Mouse (Mus musculus) megakaryocyte-erythroid progenitor cell, adult 5-6 weeks (primary cell): Measurements from ENCODE around the gene Bahcc1. TPM values are rescaled to one million over a fixed set of nuclear protein-coding genes. Genes with fewer than 3 reads are reported as not detected.

Experiments
- ATAC-seq: replicated peaks from 2 replicates; pipeline ENCODE4 v1.8.0; 2016; ENCODE audit warnings: mild to moderate bottlenecking, inconsistent platforms; ENCODE audit not compliant: severe bottlenecking, poor library complexity, low FRiP score, low TSS enrichment
- total RNA-seq, 2 experiments: library from RNA; stranded (forward) in 1 of 2; stranded (reverse) in 1 of 2; fragments of 200-1000, 215-1000 nt in 1 of 2; fragments of >200 nt in 1 of 2; fragmentation: Nextera tagmentation in 1 of 2; gene quantifications; 2 replicates each; pipeline ENCODE4 v1.2.3; 2014 to 2017

Gene Bahcc1
- total RNA-seq, 2 experiments from 2014 or later = 6.7 to 30.1 TPM

DNA sequence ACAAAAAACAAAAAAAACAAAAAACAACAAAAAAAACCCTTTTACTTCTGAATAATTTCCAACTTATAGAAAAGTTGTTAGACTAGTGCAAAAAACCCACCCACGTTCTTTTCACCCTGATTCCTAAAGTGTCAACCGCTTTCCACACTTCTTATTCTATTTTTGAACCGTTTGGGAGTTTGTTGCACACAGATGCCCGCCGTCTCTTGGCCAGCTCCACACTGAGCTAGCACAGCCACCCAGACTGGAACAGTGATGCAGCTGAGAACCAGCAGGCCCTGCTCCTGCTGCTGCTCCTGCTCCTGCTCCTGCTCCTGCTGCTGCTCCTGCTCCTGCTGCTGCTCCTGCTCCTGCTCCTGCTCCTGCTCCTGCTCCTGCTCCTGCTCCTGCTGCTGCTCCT is 28.5 kb upstream of the Bahcc1 start:
- no peak for ATAC-seq

GRCm38 (mm10) chr11:120206069-120206668 is 26.6 kb upstream of the Bahcc1 start:
- no peak for ATAC-seq

GRCm38 (mm10) chr11:120206669-120207090 is 26.1 kb upstream of the Bahcc1 start:
- ATAC-seq = no peak

- no peak for ATAC-seq
Observed at GRCm38 (mm10) chr11:120208848-120209247, 23.9 kb upstream of the Bahcc1 start.

- no peak for ATAC-seq
Observed at GRCm38 (mm10) chr11:120209462-120209861, 23.3 kb upstream of the Bahcc1 start.

DNA sequence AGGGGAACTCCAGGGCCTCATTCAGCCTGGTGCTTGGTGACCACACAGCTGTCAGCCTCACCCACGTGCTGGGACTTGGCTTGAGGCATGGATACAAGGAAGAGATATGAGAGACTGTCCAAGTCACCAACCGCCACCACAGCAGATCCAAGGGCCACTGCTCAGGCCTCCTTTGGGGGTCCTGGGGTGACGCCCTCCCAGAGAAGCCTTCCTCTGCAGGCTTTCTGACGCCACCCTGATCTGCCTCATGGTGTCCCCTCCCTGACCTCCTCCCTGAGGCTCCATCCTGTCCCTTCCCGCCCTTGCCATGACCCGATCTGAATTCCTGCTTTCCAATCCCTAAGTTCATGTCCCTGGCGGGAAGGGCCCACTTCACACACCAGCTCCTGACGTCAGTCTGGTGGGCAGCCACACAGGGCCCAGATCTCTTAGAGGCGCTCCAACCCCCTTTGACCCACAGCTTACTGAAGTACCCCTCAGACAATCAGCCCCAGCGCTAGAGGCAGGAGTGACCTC is 17.0 kb upstream of the Bahcc1 start:
- ATAC-seq = no peak

GRCm38 (mm10) chr11:120216540-120217324 is 16.0 kb upstream of the Bahcc1 start:
- ATAC-seq = no peak

DNA sequence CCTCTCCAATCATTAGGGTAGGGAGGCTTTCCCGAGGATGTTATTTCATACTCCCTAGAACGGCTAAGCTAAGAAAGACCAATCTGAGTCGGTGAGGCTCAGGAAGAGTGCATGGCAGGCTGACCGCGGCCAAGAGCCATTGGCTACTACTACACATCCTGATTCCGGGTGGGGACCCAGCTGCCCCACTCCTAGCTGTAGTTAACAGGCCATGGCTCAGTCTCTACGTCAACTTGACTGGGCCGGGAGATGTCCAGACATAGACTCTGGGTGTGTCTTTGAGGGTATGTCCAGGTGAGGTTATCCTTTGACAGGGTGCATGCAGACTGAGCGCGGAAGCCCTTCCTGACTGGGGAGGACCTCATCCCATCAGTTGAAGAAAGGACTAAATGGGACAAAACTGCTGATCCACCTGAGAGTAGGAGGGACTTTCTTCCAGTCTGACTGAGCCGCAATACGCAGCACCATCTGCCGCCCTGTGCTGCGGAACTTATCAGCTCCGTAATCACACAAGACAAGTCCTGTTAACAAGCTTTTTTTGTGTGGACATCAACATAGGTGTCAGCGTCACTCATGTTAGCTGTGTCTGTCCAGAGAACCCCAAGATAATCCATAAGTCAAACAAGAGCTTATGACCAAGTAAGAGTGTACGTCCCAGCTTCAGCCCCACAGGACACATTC is 14.4 kb upstream of the Bahcc1 start:
- no peak for ATAC-seq

DNA sequence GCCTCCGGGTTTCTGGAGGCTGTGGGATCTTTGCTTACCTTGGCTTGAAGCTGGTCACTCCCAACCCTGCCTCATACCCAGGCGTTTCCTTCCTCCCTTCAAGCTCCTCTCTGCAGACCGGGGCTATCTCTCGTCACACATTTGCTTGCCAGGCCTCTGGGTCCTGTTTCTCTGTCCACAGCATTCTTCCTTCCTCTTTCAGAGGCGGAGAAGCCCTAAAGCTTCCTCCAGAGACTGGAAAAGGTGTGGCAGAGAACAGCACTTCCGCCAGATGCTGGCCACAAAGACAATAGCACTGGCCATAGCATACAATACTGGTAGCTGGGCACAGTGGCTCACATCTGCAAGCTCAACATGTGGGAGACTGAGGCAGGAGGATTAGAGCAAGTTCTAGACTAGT is 13.8 kb upstream of the Bahcc1 start:
- no peak for ATAC-seq

DNA sequence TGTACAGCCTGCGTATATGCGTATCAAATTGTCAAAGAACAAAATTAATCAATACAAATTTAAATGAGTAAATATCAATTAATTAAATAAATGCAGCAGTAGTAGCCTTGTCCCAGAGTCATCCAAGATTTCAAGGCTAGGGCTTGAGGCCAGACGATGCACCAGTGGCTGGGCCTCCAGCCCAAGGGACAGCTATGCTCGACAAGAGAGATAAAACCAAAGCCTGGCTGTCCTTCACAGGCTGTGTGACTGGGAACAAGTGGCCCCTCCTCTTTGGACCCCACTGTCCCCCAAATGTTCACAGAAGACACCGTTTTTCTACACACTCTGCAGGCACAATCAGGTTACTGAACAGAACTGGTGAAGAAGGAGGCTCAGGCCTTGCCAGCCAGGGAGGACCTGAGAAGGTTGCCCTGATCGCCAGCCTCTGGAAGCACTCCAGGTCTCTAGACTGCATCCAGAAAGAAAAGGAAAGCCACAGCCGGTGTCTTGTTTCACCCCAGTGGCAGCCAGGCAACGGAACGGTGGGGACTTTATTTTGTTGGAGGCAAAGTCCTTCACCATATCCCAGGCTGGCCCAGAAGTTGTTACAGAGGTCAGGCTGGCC is 12.7 kb upstream of the Bahcc1 start:
- no peak for ATAC-seq

- ATAC-seq = no peak
Observed at GRCm38 (mm10) chr11:120220963-120221827, 11.6 kb upstream of the Bahcc1 start.

DNA sequence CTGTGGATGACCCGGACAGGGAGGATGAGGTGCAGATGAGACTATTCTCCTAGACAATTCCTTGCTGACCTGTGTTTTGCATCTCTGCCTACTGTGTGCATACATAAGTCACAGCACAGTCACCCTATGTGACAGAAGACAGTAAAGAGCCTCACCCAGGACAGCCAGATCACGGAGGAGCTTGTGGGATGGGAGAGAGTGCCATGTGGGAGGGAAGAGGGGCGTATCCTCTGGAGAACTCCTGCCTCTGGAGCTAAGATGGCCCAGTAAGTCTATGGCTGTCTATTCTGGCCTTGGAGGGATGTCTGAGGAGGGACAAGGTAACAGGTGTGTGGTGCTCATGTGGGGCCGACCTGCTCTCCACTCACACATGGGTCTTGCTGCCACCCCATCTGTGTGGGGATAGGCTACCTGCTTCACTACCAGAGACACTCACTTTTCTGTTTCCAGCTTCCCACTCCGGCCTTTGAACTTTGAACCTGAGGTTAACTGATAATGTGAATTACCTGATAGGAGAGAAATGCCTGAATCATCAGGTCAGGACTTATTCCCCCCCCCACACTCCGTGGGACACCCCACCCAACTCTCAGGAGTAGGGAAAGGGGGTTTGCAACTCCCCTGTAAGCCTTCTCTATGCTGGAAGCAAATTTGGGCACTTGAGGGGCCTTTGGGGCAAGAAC is 10.2 kb upstream of the Bahcc1 start:
- ATAC-seq = no peak

DNA sequence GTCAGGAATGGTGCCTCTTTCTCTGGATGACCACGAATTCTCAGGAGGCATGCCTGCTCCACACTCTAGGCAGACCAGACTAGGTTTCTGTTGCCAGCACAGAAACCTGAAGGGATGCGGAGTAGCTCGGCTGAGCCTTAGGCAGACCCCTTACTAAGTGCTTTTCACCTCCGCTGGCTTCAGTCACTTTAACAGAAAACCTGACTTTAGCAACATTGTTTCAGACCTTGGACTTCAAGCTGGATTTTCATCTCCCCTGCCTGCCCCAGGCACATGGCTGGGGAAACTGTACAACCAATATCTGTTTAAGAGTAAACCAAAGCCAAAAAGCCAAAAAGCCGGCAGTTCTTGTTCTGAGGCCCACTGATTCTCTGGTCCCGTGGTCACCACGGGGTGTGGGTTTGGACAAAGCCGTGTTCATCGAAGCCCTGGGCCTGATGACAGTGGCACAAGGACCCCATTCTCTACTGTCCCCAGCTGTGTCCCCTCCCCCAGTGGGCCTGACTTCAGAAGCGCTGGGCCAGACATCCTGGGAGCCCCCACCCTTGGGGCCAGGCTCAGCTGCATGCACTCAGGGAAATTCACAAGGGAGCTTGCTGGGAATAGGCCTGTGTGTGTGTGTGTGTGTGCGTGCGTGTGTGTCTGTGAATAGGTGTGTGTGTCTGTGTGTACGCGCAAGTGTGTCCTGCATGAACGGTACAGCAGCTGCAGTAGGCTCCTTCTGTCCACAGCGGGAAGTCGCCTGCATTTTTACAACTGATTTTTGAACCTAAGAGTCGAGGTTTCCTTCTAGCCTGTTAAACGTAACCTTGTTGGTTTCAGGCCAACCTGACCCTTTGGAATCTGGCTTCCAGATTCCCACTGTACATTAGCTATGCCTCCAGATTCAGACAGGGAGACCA is 8.9 kb upstream of the Bahcc1 start:
- no peak for ATAC-seq

GRCm38 (mm10) chr11:120224488-120225255 is 8.1 kb upstream of the Bahcc1 start:
- ATAC-seq = no peak

- no peak for ATAC-seq
Observed at GRCm38 (mm10) chr11:120225256-120226195, 7.2 kb upstream of the Bahcc1 start.
